Mouse (Mus musculus) ZHBTc4 (cell line): ENCODE measurements at regions not wholly inside any gene's neighbourhood (a gene's known extent, or its start where the extent isn't known, plus 50 kb on each side); places are given as distances from the start of the nearest gene placed in this dataset.
A peak's percentile ranks its signal among the peaks of the same experiment; 100 is the strongest.

Experiments
- DNase-seq: peaks from one replicate; pipeline ENCODE4 v3.0.0-alpha.2; 2011; ENCODE audit warnings: low read depth, low spot score

DNA sequence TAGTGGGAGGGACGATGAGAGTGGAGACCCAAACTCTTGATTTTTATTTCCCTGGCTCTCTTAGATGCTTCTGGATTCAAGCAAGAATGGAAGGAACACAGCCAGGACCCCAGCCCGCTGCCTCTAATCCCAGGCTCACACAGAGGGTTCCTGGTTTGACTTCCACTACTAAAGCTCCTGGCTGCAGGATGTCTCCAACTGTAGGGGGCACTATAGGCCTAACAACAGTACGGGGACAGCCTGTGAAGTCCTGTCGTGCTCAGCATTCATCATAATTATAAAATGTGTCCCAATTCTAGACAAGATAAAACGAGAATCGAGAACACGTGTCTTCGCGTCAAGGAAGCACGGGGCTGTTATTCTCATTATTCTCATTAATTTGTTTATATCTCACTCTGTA lies 254.3 kb upstream of the Kcnab2 start:
- DNase-seq, result peak; percentile 16

GRCm38 (mm10) chr4:152731082-152731720 lies 253.5 kb upstream of the Kcnab2 start:
- peak; percentile 37 for DNase-seq

DNA sequence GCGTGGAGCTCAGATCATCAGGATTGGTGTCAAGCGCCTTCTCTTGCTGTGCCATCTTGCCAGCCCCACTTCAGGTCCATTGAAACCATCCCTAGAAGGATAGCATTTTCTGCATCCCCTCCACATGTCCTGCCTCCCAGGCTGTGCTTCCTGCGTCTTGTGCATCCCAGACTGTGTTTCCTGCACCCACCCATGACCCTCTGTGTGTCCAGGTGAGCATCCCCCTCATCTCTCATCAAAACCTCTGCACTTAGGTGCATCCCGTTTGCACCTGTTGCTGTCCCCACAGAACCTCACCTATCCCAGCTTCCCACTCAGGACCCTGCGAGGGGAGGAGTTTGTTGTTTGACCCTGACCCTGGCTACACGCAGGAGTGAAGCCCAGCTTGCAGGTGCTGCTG lies 251.8 kb upstream of the Kcnab2 start:
- DNase-seq, result no peak

GRCm38 (mm10) chr4:152725881-152726280 lies 248.2 kb upstream of the Kcnab2 start:
- DNase-seq, result no peak

GRCm38 (mm10) chr4:152725423-152725822 lies 247.8 kb upstream of the Kcnab2 start:
- DNase-seq, result no peak

DNA sequence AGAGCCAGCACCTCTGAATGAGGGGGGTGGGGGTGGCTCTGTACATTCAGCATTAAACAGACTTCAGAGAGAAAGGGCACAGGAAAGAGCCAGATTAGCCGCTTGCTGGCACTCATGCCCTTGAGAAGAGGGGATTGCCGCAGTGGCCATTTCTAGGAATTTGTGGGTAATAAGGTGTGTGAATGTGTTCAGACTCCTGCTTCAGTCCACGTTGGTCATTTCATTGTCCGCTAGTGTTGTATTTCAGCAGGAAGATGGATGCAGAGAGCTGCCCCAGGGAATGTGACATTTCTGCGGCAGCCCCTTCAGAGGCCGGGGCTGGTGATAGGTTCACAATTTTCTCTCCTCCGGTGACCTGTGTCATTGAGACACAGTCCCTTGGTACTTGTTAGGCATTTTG lies 247.1 kb upstream of the Kcnab2 start:
- no peak for DNase-seq

- no peak for DNase-seq
Measured at GRCm38 (mm10) chr4:152724026-152724425, 246.4 kb upstream of the Kcnab2 start.

- DNase-seq, result no peak
Measured at GRCm38 (mm10) chr4:152720528-152720927, 242.9 kb upstream of the Kcnab2 start.

DNA sequence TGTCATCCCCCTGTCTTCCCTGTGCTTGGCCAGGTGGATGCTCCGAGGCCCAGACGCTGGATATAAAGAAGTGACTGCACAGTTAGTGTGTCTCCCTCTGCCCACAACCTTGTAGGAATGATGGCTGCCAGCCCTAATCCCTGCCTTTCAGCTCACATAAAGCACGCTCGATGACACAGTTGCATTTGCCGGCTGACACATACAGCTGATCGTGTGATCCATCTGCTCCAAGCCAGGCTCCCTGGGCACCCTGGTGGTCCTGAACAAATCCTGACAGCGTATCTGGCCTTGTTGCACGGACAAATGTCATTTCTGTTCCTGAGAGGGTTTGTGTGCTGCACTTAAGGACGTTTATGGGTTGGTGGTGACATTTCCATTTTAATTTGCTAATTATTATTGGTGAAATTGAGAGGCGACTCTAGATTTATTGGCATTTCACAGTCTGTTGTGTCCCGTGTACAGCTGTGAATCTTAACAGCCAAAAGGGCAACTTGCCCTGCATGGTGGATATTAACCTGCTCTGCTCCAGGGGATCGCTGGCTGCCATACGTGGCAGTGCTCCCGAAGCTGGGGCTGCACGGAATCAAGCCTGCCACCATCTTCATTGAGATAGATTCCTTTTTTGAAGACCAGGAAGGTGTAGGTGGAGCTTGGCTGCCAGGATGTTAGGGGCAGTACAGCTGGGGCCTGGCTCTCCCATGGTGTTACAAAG lies 241.9 kb upstream of the Kcnab2 start:
- no peak for DNase-seq

DNA sequence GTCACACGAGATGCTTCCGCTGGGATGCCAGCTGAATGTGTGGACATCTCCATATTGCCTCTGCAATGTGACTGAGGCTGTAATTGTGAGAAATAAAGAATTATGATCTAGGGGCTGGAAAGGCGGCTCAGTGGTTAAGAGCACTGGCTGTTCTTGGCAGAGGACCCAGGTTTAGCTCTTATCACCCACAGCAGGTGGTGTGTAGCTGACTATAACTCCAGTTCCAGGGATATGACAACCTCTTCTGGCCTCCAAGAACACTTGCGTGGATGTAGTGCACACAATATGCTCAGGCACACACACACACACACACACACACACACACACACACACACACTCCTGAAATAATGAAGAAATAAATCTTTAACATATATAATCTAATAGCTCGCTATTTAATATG lies 232.7 kb upstream of the Kcnab2 start:
- no peak for DNase-seq

DNA sequence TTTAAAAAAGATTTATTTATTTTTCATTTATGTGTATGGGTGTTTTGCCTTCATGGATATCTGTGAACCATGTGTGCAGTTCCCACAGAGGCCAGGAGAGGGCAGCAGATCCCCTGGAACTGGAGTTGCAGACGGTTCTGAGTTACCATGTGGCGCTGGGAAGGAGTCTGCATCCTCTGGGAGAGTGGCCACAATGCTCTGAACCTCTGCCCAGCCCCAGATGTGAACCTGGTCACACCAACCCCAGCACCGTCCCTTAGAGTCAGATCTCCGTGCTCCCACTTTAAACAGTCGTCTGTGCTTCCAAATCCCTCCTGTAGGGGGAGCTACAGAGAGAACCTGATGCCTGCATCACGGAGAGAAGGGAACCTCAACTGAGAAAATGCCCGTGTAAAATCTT lies 222.5 kb upstream of the Kcnab2 start:
- DNase-seq, result peak; percentile 63

DNA sequence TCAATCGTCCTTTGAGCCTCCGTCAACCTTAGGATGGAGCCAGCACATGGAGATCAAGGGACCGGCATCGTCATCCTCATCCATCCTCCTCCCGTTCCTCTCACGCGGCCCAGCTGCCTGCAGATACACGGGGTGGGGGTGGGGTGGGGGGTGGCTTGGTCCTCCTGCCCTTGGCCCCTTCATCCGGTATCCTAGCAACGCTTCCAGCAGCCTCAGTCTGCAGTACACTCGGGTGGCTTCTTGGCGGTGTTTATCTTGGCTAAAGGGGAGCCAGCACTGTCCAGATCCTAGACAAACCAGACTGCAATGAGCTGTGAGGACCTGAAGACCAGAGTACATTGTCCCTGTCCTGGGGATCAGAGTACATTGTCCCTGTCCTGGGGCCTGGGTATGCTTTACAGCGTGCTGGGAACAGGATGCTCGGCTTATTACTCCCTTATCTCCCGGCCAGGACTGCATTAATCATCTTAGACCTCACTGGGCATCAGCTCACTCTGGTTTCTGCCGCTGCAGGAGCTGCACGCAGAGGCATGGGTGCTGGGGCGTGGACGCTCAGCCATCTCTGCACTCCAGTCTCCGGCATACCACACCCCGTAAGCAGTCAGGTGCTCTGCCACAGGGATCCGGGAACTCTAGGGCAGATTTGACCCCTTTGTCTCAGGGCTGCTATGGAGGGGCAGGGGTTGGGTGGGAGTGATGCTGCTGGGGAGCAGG lies 219.7 kb upstream of the Kcnab2 start:
- no peak for DNase-seq

DNA sequence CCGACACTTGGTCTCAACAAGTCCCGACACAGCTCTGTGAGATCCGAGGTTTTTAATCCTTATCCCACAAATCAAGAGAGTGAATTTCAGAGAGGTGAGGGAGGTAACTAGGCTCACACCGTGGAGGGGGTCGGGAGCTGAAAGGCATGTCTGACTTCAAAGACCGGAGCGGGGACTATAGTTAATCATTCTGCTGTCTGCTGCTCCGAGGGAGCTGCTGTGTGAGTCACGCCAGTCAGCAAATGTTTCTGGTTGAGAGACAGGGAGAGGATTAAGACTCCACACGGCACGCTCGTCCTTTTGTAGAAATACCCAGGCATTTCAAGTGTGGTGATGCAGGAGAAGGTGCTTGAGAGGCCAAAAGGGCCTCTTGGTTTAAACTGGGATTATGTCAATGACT lies 214.1 kb upstream of the Kcnab2 start:
- no peak for DNase-seq

DNA sequence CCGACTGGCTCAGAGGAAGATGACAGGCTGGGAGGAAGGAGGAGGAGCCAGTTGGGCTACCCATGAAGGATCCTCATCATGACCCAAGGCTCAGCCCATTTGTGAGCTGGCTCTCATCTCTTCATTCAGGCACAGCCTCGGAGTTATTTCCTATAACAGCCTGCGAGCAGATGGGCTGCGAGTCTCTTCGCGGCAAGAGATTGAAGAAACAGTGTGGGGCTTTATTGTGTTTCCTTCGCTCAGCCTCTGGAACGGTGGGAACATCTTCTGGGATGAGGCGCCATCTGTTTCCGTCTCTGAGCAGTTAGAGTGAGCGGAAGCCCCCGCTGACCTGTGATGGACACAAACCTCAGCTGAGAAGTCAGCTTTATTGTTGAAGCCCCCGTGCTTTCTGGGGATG lies 213.6 kb upstream of the Kcnab2 start:
- no peak for DNase-seq

DNA sequence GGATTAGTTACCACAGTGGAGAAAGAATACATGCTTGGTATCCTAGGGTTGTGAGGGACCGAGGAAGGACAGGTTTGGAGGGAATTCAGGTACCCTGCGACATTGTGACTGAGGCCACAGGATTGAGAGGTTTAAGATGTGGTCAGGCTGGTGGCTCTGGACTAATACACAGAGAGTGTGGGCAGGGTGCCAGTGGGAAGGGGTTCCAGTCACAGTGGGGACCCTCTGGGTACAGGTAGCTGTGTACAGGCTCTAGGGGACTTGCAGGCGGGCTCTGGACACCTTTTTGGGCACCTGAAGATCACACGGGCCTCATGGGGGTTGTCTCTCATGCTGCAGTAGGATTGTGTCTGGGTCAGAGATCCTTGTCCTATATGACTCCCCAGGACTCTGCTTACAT lies 213.1 kb upstream of the Kcnab2 start:
- no peak for DNase-seq

DNA sequence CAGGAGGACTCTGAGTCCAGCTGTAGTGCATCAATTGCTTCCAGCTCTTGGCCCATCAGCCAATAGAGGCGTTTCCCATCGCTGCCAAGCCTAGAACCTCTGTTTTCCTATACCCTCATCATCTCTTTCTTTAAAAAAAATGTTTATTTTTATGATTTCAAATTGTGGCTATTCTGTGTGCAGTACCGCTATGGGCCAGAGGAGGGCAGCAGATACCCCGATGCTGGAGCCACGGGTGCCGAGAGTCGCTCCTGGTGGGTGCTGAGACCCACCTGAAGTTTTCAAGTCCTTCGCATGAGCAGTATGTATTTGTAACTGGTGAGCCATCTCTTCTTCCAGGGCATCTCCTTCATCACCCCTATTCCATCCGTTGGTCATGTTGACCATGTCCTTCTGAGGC lies 212.2 kb upstream of the Kcnab2 start:
- DNase-seq, result no peak

- DNase-seq, result no peak
Measured at GRCm38 (mm10) chr4:152686509-152687081, 208.9 kb upstream of the Kcnab2 start.

DNA sequence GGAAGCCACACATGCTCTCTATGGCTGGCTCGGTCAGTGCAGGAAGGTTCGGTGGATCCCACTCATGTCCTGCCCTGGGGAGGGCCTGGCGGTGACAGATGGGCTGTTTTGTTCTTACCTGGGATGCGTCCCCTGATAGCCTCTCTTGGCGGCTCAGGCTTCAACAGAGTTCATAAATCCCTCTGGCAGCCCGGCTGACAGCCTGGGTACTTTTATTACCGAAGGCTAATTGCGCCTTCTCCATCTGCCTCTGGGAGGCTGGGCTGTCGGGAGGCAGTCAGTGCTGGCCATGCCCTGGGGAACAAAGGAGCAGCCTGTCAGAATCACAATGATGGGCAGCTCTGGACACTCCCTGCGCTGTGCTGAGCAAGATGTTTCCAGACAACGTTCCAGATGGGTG lies 196.5 kb upstream of the Kcnab2 start:
- no peak for DNase-seq

DNA sequence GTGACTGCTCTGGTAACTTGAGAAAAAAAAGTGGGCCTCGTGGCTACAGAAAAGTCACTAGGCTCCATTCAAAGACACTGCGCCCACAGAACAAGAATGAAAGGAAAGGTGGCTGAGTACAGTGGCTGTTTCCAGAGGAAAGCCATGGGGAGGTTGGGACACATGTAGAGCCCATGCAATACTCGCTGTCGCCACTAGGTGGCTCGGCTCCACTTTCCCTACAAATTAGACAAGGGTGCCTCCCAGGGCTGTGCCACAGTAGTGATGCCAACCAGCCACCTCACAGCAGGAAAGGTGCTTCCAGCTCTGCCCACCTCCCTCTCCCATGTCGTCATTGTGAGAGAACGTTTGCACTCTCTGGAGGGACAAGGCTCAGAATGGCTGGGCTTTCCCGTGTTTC lies 185.8 kb upstream of the Kcnab2 start:
- peak; percentile 83 for DNase-seq

DNA sequence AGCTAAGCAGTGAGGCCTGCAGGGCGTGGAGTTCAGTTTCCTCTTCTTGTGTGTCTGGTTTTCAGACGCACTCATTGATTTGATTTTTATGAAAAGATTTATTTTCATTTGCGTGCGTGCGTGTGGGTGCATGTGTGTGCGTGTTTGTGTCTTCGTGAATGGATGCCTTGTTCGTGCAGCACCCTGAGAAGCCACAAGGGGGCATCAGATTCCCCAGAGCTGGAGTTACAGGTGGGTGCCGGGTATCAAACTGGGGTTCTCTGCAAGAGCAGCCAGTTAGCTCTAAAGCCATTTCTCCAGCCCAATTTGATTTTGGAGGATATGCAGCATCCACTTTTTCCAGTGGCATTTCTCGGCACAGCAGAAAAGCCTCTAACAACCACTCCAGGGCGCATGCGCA lies 185.4 kb upstream of the Kcnab2 start:
- DNase-seq, result peak; percentile 77

GRCm38 (mm10) chr4:152662439-152662838 lies 184.8 kb upstream of the Kcnab2 start:
- no peak for DNase-seq

DNA sequence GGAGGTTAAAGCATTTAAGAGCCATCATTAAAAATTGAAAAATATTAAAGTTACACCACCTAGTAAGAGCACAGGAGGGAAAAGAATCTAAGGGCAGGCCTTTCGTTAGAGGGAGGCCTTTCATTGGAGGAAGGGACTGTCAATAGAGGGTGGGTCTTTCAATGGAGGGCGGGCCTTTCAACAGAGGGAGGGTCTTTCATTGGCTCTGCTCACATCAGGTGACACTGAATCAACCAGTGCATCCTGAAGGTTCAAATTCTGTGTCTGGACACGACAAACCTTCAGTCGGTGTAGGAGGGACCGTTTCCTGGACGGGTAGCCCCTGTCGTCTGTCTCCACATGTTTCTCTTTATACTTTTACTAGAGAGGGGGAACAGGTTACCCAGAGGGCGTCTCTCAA lies 172.5 kb upstream of the Kcnab2 start:
- peak; percentile 76 for DNase-seq

DNA sequence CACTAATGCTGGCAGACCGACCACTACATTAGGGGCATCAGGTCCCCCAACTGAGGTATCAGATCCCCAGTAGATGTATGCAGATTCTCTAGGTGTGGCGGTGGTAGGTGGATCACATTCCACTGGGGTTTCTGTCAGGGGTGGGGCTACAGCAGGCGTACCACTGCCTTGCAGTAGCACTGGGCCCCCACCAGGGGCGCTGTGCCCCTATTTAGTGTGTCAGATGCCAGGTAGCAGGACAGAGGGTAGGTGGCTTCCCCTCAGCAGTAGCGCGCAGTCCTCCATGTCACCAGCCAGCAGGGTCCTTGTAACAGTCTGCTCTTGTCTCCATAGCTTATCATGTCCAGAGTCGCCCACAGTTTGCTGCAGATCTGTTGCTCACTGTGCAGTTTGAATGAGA lies 169.9 kb upstream of the Kcnab2 start:
- DNase-seq, result peak; percentile 89
